Mouse (Mus musculus): ENCODE results near the gene Arhgap31.
"Not testable (repeated sequence)": the region's sequence is repeated elsewhere in the genome, so short reads cannot be mapped to it uniquely, and the experiment has no call there.

The Arhgap31 gene

DNA sequence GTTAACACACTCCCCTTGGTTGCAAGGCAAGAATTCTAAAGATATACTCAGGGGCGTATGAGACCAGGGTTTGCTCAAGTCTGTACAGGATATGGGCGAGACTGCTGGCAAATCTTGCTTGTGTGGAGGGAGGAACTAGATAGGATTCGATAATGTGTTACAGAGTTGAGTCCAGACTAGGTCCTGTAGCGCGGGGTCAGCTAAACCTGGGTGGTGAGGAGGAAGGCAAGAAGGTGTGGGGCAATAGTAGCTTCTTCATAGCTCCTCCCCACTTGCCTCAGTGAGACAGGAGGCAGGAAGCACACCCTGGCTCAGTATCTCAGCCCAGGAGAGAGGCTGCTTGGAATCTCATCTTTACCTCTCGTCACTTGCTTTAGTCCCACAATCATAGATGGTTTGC, 16.1 kb upstream of the Arhgap31 start:
- no peak for ATAC-seq (ENCODE audit: insufficient number of reproducible peaks, low FRiP score, low TSS enrichment)

DNA sequence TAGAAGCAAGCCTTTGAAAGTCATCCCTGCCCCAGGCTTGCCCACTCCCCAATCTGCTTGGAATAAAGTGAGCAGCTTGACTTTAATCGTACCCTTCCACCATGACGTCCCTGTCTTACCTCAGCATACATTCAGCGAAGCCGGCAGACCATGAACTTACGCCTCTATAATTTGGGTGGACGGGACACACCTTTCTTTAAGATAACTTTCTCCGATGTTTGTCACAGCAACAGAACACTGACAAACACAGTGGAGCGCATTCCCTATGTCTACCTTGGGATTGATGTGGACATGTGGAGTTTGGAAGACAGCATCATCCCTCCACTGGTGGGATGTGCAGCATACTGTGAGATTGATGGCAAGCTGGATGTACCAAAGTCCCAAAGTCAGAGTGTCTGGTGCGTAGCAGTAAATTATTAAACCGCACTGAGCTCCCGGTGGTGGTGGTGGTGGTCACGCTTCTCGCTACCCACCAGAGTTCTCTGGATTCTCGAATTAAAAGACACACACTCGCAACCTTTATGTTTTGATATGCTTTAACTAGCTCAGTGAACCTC, 15.6 kb upstream of the Arhgap31 start:
- ATAC-seq (ENCODE audit: insufficient number of reproducible peaks, low FRiP score, low TSS enrichment): no peak

DNA sequence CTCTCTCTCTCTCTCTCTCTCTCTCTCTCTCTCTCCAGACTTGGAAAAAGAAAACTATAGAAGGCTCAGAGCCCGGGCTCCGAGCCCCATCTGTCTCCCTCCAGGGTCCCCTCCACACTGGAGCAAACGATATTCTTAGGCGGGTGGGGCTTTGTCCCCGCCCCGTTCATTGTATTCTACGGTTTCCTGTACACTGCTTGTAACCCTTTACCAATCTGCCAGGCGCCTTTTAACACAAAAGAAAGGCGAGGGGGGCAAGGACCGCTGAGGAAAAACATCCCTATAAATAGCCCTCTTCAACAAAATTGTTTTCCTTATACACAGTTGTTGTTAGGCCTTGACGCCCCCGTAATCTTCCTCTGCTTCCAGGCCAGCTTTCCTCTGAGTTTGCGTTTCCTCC, 11.9 kb upstream of the Arhgap31 start:
- ATAC-seq (ENCODE audit: insufficient number of reproducible peaks, low FRiP score, low TSS enrichment): no peak

DNA sequence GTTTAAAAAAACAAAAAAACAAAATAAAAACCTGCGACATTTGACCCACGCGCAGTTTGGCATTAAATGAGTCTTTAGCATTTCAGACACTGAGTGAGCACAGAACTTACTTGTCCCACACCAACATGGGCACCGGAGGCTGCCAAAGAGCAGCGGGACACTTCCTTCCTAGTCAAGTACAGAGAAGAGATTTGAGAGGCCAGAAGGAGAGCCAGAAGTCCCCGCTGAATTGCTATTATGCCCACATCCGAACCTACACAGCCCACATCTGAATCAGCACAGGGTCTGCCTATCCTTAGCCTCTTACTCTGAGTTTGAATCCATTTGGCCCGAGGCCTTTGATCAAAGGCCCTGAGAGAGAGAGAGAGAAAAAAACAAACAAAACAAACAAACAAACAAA, 11.2 kb upstream of the Arhgap31 start:
- no peak for ATAC-seq (ENCODE audit: insufficient number of reproducible peaks, low FRiP score, low TSS enrichment)

DNA sequence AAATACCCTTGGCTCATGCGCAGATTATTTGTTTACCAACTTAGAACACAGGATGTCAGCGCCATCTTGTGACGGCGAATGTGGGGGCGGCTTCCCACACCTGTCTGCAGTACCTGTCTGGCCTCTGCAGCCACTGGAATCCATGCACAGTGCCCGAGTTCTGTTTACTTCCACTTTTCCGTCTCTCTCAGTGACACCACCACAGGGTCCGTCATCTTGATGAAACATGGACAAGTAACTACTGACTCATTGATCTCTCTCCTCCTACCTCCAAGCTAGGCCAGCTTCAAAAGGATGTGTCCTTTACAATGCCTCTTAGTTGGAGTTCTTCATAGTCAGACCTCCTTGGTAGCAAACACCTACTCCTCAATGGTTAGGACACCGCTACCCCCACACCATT, 8.3 kb upstream of the Arhgap31 start:
- ATAC-seq (ENCODE audit: insufficient number of reproducible peaks, low FRiP score, low TSS enrichment): no peak

DNA sequence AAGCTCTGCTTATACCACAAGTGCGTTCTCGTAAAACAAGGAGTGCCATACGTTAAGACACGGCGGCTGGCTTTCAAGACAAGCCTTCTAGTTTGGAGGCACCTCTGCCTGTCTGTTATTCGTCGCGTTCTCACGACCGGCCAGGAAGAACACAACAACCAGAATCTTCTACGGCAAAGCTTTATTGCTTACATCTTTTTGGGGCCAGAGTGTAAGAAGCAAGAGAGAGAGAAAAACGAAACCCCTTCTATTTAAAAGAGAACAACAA, 1.1 kb upstream of the Arhgap31 start:
- not testable (repeated sequence) for ATAC-seq (ENCODE audit: insufficient number of reproducible peaks, low FRiP score, low TSS enrichment)

DNA sequence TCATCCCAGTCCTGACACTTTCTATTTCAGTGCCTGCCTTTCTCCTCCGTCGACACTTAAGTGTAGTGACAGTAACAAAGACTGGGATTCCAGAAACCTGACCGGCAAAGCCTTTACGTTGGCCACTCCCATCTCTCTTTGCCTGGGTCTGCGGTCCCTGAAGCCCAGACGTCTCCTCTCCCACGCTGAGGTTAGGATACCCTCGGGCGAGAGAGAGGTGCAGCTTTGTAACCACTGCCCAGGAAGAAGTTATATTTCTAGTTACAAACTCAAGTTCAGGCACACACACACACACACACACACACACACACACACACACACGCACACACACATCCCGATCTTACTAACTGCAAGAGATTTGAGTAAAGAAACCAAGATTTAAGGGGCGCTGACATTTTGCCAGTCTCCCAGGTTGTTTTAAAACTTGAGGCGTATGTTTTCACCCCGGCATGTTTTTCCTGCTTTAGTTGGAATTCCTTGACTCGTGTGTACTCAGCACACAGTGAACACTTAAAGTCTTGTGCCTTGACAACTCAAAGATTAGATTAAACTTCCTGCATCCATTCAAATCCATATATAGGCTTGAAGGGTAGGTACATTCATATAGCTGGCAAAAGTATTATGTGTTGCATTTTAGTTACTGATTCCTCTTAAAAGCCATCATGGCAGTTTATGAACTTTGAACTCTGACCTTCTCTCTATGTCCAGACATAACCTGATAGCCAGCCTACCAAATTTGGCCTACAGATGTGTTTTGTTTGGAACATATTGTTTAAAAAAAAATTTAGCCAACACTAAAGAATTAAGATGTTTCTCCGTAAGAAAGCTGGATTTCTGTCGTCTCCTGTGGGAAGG, 557 bp upstream of the Arhgap31 start:
- no peak for ATAC-seq (ENCODE audit: insufficient number of reproducible peaks, low FRiP score, low TSS enrichment)

DNA sequence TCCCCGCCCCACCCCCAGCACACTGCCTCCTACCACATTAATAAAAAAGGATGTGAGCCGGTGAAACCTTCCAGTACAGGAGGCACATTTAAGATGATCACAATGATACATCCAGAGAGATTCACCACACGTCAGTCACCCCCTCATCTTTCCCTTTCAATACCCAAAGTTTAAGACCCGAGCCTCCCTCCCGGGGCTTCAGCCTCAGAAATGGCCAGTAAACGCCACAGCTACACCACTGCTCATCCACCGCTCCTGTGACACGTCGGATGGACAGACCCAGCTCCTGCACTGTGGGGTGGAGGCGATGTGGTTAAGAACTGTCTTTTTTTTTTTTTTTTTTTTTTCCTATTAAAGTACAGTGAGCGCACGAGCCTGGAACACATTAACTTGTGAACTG, 969 bp downstream of the Arhgap31 start:
- ATAC-seq (ENCODE audit: insufficient number of reproducible peaks, low FRiP score, low TSS enrichment): no peak

DNA sequence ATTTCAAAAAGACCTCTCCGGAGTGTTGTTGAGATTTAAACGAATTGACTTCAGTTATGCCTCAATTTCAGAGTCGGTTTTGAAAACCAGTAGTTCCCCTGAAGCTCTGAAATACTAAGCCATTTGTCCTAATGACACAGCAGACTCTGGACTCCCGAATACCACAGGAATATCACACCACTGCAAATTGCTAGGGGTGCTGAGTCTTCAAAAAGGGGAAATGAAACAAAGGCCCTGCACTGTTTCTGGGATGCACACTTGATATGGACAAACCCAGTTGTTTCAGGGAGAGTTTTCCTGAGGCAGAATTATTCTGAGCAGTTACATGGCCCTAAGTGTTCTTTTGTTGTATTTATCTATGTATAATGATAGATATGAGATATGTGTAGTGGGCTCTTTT, 1.8 kb downstream of the Arhgap31 start:
- no peak for ATAC-seq (ENCODE audit: insufficient number of reproducible peaks, low FRiP score, low TSS enrichment)

DNA sequence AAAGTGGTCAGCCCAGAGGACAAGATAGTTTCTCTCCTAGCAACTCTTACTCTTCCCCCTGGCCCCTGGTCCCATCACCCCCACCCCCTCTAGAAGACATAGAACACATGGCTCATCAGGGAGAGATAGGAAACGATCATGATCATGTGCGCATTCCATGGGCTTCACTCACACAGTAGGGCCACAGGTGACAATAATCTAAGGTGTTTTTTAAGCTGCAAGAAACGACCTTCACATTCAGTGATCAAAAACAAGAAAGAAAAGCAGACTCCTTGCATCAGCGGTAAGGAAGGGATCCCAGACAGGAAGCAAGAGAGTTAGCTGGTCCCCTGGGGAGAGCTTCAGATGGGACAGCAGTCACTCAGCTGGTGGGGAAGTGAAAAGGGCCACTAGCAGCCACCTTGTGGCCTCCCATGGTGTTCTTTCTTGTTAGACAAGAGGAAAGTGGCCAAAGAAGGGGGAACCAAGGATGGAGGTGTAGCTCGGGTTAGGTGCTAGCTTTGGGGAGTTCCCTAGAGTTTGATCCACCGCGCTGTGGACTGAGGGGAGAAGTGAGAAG, 4.0 kb downstream of the Arhgap31 start:
- ATAC-seq (ENCODE audit: insufficient number of reproducible peaks, low FRiP score, low TSS enrichment): no peak

DNA sequence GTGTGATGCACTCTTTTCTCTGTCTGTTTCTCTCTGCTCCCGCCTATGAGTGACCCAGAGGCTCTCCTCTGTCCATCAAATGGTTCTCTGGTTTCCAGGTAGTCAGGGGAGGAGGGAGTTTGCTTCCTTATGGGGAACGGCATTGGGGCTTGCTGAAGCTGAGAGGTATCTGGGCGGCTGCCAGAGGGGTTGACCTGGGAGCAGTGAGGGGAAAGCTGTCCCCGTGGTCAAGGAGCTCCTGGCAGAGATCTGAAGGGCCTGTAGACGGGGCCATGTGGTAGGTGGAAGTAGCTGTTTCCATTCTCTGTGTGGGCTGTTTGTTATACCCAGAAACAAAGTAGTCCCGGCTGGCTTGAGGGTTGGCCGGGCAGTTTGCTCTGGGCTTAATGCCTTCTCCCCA, 6.3 kb downstream of the Arhgap31 start:
- ATAC-seq (ENCODE audit: insufficient number of reproducible peaks, low FRiP score, low TSS enrichment): no peak

DNA sequence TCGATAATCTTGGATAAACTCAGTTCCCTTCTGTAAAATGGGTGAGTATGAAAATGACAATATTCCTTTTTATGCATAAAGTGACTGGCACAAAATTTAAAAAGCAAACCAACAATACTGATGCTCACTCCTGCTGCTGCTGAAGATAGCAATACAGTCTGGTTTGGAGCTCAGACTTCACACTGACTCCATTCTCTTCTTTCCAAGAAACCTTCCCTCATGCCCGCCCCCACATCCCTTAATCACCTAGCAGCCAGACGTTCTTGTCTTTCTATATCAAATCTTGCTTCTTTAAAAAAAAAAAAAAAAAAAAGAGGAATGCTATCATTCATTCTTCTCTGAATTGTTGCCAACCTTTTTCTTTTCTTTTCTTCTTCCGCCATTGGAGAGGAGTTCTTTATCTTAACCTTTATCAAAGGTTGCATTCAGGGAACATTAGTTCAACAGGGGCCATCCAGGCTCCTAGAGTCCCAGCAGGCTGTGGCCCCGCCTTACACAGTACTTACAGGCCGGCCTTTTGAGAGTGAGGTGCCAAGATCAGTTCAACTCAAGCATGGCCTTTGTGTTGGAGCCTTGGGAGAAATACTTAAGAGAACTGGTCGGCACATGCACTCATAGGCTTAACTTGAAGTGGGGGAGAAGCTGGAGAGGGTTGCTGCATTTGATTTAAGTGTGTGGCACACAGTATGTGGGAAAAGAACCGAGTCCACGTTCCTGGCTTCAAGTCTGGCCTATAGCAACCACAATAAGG, 7.4 kb downstream of the Arhgap31 start:
- ATAC-seq (ENCODE audit: insufficient number of reproducible peaks, low FRiP score, low TSS enrichment): no peak

DNA sequence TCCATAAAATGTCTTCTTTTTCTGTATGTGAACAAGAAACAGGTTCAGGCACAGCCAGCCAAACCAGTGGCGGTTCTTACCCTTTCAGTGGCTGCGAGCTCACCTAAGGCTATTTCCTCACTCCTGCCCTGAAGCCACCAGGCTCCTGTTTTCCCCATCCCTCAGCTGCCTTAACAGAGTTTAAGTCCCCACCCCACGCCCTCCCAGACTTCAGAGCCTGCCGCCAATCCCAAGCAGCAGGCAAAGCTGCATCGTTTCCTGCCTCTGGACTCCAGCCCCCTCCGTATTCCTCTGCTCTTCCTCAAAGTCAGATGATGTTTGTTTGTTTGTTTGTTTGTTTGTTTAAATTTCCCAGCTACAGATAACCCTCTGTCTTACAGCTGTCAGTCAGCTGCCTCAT, 9.6 kb downstream of the Arhgap31 start:
- ATAC-seq (ENCODE audit: insufficient number of reproducible peaks, low FRiP score, low TSS enrichment): no peak

DNA sequence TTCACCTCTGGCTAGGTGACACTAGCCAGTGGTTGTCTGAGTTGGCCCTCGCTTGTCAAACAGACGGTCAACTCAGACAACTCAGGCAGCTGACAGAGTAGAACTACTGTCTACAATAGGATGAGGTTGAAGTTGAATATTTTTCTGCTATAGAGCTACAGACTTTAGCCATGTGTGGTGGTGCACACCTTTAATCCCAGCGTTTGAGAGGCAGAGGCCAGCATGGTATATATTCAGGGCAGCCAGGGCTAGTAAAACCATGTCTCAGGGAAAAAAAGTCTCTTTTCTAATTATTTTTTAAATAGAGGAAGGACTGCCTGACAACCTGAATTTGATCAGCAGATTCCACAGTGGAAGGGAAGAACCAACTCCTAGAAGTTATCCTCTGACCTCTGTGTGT, 10.8 kb downstream of the Arhgap31 start:
- no peak for ATAC-seq (ENCODE audit: insufficient number of reproducible peaks, low FRiP score, low TSS enrichment)

DNA sequence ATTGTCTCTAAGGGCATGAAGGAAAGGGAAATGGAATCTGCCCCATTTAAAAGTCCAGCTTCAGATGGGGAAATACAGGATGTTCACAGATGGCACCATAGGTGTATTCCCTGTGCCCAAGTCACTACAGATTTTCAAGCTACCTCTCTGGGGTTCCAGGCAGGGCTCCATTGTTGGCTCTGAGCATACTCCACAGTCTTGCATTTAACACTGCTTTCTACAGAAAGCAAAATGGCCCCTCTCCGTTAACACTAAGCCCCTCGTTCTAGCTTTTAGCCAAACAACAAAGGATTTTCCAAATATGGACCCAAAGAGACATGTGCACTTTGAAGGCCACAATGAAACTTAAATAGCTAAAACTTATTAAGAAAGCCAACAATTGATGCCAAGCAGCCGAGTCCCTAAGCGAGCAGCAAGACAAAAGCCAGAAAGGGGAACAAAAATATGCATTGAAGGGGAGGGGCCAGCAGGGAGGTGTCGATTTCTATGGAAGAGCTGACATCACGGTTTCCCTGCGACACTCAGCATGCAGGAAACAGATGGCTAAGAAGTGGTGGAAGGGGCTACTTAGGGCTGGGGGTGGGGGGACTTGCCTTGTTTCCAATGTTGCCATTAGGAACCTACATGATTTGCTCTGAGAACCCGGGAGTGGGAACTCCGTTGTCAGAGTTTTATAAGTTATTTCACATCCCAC, 11.4 kb downstream of the Arhgap31 start:
- no peak for ATAC-seq (ENCODE audit: insufficient number of reproducible peaks, low FRiP score, low TSS enrichment)

DNA sequence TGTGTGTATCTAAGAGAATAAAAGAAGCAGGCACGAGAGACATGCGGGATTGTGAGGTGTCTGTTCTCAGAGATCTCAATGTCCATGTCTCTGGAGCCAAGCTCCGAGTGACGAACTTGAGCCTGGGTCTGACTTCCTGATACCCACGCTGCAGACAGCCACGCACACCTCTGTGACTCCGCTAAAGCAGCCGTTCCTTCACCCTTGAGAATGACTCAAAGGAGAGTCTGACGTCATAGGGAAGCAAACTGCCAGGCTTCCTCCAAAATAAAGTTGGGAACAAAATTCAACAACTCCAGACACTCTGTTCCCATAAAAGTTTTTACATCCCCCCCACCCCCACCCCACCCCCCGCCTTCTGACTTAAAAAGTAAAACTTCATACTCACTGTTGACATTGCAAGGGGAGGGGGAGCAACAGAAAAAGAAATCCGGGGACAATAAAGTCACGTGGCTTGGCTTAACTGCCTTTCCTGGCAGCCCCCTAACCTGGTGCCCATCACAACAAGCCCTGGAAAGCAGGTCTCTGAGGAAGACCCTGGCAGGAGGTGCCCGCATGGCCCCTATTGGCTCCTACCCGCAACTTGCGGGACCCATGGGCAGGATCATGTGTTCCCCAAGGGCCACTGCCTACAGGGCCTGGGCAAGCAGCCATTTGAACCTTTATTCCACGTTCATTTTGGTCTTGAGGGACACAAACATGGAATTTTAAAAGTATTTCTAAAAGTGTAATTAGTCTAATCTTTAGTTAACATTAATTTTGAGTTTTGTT, 12.5 kb downstream of the Arhgap31 start:
- ATAC-seq (ENCODE audit: insufficient number of reproducible peaks, low FRiP score, low TSS enrichment): no peak

DNA sequence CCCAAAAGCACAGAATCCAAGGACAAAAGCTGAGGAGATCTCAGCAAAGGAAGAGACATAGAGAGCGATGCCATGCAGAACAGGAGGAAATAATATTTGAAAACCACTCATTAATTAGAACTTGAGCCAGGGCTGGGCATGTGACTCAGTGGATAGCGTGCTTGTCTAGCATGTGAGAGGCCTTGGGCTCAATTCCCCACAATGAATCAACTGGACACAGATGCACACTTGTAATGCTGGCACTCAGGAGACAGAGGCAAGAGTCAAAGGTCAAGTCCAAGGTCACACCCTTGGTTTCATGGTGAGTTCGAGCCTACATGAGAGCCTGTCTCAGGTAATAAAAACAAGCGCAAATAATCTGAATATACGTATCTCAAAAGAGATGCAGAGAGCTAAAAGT, 15.5 kb downstream of the Arhgap31 start:
- ATAC-seq (ENCODE audit: insufficient number of reproducible peaks, low FRiP score, low TSS enrichment): no peak

DNA sequence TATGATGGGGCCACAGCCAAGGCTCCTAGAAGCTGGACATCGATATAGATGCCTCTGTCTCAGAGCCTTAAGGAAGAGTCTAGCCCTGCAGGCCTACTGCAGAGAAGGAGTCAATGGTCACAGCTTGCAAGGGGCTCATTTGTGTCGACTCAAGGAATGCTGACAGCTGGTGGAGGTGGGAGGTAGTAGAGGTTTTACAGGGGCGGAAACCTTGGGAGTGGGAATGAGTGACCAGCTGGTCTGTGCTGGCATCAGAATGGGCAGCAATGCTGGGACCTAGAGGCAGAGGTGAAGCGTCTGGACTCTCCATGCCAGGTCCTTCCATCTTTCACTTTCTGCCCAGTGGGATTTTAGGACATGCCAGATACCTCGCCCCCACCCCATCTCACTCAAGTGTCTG, 17.5 kb downstream of the Arhgap31 start:
- no peak for ATAC-seq (ENCODE audit: insufficient number of reproducible peaks, low FRiP score, low TSS enrichment)

DNA sequence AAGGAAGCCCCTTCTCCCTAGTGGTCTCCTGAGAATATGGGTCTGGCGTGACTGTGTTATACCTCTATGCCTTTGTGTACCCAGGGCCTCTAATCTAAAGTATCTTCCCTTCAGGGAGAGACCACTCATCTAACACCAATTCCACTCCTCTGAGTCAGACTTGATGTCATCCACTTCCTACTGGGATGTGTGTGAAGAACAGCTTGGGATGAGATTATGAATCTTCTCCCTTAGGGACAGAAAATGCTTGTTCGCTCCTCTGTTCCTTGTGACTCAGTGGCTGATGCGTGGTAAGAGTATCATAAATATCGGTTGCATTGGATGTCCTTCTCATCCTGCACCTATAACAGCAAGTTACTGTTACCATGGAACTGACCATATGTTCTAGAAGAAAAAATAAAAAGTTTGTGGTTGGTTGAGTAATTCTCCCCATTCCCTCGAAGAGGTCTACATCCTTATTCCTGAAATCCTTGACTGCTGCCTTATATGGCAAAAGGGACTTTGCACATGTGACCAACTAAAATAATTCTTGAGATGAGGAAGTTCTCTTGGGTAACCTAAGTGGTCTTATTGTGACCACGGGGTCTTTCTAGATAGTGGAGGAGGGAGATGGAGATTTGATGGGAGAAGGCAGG, 18.1 kb downstream of the Arhgap31 start:
- no peak for ATAC-seq (ENCODE audit: insufficient number of reproducible peaks, low FRiP score, low TSS enrichment)

DNA sequence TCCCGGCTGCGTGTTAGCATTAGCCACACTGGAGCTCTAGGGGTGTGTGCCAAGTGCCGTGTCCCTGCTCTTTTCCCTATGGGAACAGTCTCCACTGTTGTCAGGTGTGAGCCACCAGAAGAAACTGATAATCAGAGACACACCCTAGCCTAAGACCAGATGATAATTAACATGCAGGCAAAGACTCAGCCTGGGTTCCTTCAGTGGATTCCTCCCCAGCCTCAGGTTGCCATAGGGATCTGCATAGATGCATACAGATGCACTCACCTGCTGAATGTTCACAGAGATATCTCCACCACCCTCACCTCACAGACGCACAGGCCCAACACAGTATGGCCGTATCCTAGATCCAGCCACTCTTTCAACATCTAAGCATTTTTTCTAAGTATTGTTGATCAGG, 22.6 kb downstream of the Arhgap31 start:
- ATAC-seq (ENCODE audit: insufficient number of reproducible peaks, low FRiP score, low TSS enrichment): no peak
